Mouse (Mus musculus) frontal cortex, adult (tissue): ENCODE measurements around the gene Shisa7.
"Not testable (repeated sequence)": the region's sequence is repeated elsewhere in the genome, so short reads cannot be mapped to it uniquely, and the experiment has no call there.

ENCODE experiments used
- ATAC-seq: cut with Nextera tagmentation; 2 replicates; pipeline ENCODE4 v1.9.2; 2017; ENCODE audit warnings: mild to moderate bottlenecking, moderate library complexity, mixed read lengths; ENCODE audit not compliant: low TSS enrichment

Shisa7 gene

GRCm38 (mm10) chr7:4795767-4796433, 48.6 kb downstream of the Shisa7 start:
- ATAC-seq, result no peak

- ATAC-seq, result no peak
These were observed 49.8 kb downstream of the Shisa7 start for GRCm38 (mm10) chr7:4794631-4795168.

DNA sequence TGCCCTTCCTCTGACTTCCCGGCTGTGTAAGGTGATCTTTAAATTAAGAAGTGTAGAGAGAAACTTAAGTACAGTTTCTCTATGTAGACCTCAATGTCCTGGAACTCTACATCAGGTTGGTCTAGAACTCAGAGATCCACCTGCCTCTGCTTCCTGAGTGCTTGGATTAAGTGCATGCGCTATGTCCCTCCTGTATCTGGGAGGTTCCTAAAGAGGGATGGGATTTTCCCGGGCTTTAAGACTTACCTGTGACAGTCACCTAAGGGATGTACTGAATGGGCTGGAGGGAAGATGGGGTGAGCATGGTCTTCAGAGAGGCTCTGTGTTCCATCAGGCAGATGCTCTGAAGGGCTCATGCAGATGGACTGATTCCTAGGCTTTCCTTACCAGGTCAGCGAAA, 50.8 kb downstream of the Shisa7 start:
- ATAC-seq, result no peak

GRCm38 (mm10) chr7:4793248-4793647, 51.2 kb downstream of the Shisa7 start:
- not testable (repeated sequence) for ATAC-seq

DNA sequence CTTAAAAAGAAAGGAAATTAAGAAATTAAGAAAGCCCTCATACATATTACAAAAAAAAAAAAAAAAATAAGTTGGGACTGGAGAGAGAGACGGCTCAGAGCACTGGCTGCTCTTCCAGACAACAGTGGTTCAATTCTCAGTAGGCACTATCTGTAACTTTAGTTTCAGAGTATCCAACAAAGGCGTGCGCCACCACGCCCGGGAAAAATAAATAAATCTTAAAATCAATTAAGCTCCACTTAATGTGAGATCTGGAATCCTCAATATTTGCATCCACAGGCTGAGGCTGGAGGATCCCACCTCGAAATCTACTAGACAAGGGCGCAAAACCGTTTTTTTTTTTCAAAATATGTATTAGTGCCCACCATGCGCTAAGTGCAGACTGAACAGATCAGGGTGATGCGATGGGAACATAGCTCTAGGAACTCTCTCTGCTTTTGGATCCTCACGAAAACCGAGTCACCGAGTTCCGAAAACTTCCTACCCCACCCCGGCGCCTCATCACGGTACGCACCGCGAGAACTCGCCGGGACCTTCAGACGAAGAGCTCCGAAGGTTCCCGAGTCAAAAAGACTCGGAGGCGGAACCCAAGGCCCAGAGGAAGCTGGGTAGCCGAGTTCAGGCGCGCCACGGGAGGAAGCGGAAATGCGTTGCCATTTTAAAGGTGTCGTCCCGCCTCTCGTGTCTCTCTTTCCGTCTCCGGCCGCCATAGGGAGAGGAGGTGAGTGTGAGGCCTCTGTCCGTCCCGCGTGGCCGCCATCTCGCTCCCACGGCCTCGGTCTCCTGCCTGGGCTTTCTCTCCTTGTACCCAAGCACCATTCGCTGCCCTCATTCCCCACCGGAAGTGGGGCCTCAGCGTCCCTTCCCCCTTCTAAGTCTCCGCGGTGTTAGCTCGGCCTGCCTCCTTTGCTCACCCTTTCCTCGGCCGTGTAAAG, 52.0 kb downstream of the Shisa7 start, which contains the start of gene Rpl28:
Rpl28 (plus strand) TSS at position 597 of the 935 bp plus-strand sequence.
- peak; percentile 92 for ATAC-seq

- ATAC-seq, result no peak
These were observed 55.0 kb downstream of the Shisa7 start, which contains the start of gene Tmem238 for GRCm38 (mm10) chr7:4789436-4789935. Tmem238 (minus strand) TSS chr7:4789656.

GRCm38 (mm10) chr7:4788499-4789435, 55.7 kb downstream of the Shisa7 start:
- ATAC-seq, result peak; percentile 26; the same call in 1 of the 2 replicates

GRCm38 (mm10) chr7:4783667-4784268, 60.7 kb downstream of the Shisa7 start:
- peak; percentile 77 for ATAC-seq

DNA sequence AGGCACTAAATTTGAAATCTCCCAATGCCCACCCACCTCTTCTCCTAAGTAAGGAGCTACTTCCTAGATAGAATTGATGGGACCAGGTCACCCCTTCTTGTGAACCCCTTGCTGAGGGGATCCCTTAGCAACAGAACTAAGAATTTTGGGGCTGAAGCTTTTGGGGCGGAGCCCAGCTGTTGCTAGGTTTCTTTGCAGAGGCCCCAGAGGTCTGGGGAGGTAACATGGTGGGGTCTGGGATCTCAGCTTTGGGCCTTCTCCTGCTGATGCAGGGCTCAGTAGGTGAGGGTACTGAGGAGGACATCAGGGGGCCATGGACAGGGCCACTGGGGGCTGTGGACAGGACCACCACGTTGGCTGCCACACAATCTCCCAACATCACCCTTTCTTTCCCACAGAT, 61.7 kb downstream of the Shisa7 start, which contains the start of the genes Il11 and Tmem190:
Il11 (minus strand) TSS at position 101 of the 400 bp plus-strand sequence.
Tmem190 (plus strand) TSS at position 179 of the 400 bp plus-strand sequence.
- no peak for ATAC-seq

- no peak for ATAC-seq
These were observed 62.4 kb downstream of the Shisa7 start for GRCm38 (mm10) chr7:4782130-4782529.

GRCm38 (mm10) chr7:4779921-4780320, 64.6 kb downstream of the Shisa7 start:
- no peak for ATAC-seq

- no peak for ATAC-seq
These were observed 66.5 kb downstream of the Shisa7 start for GRCm38 (mm10) chr7:4777851-4778637.

DNA sequence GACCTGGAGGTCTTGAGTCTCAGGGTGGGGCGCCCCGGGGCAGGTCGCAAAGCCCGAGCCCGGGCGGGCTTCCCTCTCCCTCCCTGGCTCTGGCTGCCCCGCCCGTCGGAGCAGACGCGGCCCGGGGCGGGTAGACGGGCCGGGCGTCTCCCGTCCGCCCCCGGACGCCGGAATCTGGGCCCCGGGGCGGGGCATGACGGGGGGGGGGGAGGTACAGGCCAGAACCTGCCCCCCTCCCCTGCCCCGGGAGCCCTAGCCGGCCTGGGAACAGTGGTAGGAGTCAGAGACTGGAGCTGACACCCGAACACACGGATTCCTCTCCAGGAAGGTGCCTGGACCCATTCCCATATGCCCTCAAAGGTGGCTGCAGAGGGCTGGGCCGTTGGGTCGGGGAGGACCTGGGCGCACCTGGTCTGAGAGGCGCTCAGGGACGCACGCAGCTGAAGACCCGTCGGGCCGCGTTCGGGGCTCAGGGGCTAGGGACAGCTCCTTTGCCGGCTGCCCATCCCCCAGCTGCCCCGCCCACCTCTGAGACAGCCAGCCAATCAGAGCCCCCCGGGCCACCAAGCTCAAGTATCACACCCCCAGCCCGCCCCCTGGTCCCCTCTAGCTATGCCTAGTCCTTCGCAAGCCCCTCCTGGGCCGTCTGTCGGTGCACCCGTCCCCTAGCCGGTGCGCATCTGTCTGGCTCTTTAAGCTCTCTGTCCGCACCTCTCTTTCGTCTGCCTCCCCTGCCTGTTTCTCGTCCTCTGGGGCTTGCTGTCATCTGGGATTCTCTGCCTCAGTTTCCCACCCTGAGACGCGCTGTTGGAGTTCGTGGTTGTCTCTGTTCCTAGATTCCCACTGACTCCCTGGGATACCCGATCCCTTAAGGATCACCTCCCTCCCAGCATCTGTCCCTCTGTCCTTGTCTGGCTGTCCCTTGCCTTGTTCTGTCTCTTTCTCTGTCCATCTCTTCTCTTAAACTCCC, 67.3 kb downstream of the Shisa7 start:
- ATAC-seq, result no peak

- no peak for ATAC-seq
These were observed 68.4 kb downstream of the Shisa7 start for GRCm38 (mm10) chr7:4776131-4776530.
